Mouse (Mus musculus): ENCODE data around the gene Ivd.

Ivd gene

DNA sequence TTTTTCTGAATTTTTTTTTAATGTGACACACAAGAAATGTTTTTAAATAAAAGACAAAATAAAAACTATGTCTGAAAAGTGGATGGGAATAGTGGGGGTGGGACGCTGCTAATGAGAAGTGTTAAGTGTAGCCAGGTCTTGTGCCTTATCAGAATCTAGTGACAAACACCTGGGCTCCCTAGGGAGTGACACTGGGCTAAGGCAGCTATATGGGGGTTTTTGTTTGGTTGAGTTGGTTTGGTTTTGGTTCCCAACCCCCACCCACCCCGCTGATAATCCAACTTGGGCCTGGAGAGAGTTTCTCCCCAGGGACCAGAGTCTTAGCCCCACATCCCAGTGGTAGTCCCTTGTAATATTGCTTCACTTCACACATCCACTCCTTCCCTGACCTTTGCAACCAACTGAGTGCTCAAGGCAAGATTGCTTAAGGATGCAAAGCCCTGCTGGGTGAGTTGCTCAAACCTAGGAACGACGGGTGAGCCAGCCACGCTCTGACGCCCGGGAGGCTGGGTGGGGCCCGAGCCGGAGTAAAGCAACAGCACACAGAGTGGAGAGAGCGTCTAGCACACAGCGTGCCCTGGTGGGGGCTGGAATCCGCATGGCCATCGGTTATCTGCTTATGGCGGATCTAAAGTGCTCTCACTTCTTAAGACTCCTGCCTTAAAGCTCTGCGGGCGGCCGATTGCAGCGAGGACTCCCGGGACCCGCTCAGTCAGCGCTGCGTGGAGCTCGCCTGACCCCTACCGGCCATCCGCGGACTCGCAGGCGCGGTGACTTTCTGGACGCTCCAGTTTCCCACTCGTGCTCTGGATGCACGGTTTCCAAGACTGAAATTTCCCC is 21.3 kb downstream of the Ivd start:
- DNase-seq, result peak; percentile 88 to 92

DNA sequence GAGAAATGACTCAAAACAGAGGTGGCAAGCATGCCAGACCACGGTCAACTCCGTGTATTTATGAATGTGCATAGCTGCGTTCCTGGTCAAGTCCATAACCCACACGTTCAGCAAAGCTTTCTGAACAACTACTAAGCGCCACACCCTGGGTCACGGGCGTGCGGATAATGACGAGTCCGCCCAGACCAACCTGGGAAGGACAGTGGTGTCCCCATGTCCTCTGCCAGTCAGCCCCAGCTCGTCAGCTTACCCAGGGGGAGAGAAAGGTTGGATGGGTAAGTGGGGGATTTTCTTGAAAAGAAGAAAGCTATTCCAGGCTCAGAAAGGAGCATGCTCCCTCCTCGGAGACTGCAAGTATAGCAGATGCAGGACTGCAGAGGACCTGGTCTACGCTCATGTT is 25.7 kb downstream of the Ivd start:
- no peak for DNase-seq

DNA sequence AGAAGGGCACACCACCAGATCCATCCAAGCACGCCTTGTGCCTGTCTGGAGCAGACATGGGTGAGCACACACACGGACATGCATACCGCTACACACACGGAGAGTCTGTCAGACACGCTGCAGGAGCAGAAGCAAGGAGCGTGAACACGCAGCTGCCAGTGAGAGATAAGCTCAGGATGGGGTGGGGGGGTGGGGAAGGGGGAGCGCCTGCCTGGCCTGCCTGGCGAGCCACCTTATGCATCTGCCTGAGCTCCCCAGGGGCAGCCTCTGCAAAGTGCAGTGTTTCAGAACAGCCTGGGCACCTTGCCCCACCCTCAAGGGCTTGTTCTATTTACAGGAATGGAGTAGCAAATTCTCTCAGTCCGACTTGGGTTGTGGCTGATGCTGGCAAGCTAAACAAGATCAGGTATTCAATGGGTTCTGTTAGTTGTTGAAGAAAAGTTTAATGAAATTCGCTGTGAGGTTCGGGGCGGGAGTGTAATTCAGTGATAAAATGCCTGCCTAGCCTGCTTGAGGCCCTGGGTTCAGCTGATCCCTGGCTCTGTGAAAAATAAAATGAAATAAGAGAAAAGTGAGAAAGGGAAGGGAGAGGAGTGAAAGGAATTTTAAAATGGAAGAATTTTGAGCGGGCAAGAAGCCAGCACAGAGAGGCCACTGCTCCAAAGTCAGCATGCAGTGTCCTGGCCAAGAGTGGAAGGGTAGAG is 26.2 kb downstream of the Ivd start:
- DNase-seq, result peak in 1 of 2 experiments; percentile 35

GRCm38 (mm10) chr2:118891173-118891572 is 29.4 kb downstream of the Ivd start:
- DNase-seq, result no peak

DNA sequence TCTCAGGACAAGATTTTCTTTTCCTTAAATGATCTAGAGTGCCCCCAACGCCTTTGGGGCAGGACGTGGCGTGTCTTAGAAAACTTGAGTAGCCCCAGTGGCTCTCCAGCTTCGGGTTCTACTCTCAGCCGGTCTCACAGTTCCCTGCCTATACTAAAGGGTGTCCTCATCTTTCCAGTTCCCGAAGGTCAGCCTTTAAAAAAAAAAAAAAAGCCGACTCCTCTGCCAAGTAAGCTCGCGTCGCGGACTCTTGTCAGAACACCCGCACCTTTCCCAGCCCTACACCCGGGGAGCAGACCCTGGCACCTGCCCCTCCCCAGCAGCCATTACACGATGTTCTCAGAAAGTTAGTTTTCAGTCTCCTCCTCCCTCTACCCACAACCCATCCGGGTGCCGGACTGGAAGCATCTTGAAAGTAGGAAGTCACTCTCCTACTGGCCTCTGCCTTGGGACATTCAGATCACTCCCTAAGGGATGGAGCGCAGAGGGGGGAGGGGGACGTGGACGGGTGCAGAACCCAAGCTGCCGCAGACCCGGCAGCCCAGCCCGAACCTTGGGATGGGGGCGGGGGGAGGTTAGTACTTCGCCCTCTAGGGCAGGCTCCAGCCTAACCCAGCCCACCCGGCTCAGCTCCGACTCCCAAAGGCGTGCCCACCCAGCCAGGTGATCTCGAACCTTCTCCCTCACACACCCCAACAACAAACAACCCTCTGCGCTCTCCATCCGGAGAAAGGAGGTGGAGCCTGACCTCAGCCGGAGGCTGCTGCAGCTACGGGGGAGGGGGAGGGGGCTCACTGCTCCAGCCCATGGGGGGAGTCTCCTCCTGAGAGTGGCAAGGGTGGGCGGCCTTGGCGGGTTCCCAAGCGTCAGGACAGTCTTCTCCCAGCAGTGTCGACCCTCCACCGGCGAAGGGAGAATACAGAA is 34.5 kb downstream of the Ivd start:
- peak; percentile 47 to 55 for DNase-seq

GRCm38 (mm10) chr2:118896914-118897291 is 35.1 kb downstream of the Ivd start:
- DNase-seq, result peak in 1 of 2 experiments; percentile 22

GRCm38 (mm10) chr2:118897392-118897791 is 35.6 kb downstream of the Ivd start:
- DNase-seq, result no peak

- DNase-seq, result no peak
These were observed 36.1 kb downstream of the Ivd start for GRCm38 (mm10) chr2:118897808-118898207.

GRCm38 (mm10) chr2:118898771-118899170 is 37.0 kb downstream of the Ivd start:
- no peak for DNase-seq

DNA sequence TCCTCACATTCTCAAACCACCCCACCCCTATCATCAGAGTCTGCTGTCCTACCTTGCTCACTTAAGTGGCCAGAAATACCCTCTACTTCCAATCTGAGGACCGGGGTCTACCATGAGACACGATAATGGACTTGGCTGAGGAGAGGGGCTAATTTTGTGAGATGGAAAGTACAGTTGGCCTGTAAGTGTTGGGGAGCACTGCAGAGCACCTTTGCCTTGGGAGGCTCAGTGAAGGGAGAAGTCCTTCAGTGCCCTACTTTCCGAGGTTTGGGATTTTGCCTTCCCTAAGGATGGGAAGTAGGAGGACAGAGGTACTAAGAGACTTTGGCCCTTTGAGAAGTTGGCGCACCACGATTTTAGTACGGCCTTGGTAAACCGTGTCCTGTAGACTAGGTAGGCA is 37.6 kb downstream of the Ivd start:
- no peak for DNase-seq

DNA sequence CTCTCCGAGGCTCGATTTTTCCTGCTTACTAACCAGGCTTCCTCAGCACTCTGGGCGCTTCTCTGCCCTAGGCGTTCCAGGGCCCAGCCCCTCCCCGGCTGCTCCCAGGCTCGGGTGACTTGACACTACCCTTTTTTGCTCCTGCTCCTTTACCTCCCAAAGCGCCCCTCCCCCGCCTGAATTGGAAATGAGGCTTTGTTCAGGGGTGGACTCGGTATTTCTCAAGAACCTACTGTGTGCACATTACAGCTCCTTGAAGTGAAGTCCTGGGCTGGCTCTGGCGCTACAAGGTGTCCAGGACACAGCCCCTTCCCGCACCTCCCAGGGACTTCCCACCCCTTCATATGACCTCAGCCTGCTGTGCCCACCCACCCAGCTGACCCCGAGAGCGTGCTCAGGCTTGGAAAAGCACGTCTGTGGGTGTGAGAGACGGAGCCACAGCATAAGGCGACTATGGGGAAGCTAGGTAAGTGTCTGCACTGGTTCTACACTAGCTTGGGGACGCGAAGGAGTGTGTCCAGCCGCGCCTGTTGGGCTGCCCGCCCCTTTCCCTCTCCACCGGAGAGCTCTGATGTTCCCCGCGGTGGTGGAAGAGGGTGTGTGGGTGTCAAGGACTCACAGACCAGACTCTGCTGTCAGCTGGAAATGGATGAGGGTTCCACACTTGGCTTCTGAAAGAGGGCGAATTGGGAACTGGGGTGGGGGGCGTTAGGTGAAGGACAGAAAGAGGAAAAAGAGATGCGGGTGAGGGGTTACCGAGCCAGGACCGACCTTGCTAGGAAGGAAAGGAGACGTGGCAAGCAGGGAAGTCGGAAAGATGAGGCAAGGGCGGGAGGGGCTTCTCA is 38.4 kb downstream of the Ivd start, which contains the start of gene Bahd1:
Bahd1 (plus strand) TSS at position 397 of the 845 bp plus-strand sequence.
- peak; percentile 54 to 60 for DNase-seq

- DNase-seq, result no peak
These were observed 39.0 kb downstream of the Ivd start for GRCm38 (mm10) chr2:118900826-118901140.

GRCm38 (mm10) chr2:118901175-118902031 is 39.6 kb downstream of the Ivd start:
- DNase-seq, result peak; percentile 98 to 99

DNA sequence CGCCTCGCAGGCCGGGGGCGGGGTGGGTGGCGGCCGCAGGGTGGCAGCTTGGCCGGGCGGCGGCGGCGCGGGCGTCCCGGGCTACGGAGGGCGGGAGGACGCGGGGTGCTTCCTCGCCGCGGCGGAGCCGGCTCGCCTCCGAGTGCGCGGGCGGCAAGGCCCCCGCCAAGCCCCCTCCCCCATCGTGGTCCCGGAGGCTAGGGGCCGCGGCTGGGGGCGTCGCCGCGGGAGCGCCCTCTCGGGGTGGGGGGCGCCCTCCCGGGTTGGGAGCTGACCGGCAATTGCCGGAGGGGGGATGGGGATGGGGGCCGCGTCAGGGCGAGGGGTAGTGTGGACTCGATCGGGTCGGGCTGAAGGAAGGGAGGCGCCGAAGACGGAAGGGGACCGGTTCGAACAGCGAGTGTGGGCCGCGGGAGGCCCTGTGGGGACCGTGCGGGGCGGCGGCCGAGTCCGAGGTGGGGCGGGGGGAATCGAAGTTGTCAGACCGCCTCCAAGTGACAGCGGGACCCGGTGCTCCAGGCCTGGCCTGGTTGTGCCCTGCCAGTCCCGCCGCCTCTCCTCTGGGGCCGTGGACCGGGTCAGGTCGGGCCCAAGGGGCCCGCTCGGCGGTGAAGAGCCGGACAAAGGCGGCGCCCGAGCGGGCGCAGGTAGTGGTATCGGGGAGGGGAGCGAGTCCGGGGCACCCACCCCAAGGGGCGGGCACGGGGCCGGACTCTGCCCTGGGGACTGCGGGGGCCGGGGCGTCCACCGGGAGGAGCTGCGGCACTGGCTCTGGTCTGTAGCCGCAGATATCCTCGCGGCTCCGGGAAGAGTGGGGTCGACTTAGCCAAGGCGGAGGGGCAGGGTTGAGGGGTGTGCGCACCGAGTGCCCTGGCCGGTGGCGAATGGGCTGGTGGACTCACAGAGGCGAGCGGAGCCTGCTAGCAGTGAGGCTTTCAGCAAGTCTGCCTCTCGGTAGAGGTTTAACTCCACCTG is 40.6 kb downstream of the Ivd start:
- DNase-seq, result peak; percentile 77 to 84

DNA sequence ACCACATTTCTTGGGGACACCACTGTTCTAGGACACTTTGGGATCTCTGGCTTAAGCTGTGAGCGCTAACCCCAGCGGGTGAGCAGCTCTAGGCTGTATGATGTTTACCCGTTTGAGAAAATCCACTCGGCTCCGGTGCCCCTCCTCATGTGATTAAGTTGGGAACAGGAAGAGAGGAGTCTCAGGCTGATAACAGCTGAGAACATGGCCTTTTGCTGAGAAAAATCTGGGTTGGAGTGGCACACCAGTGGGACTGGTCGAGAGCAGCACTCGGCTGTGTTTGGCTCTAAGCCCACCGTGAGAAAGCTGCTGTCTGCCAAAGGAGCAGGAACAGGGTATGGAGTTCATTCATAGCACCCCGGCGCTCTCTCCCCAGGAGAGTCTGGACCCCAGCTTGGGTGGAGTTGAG is 41.6 kb downstream of the Ivd start:
- DNase-seq, result peak; percentile 38 to 54

DNA sequence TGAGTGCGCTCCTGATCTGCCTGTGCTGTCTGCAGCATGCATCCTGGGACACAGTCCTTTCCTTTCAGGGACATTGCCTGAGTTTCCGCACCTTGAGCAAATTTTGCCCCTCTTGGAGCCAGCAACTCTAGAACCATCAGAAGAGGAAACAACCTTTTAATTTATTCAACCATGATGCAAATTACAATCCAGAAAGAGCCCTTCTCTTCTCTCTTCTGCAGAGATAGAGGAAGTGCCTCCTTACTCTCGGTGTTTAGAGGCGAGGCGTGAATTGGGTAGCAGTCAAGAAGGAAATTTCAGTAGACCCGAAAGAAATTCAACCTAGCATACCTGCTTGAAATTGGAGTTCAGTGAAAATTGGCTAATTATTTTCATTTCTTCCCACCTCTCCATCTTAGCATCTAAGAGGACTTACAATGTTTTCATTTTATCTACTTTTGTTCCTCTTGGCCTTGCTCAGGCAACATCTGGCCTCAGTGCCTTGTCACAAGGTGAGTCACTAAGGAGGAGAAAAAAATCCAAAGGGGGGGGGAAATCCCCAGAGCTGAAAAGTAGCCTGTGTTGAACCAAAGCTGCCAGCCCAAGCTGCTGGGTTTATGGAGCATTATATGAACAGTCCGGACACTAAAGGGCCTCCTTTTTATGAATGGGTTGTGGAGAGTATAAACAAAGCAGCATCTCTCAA is 43.8 kb downstream of the Ivd start:
- no peak for DNase-seq

DNA sequence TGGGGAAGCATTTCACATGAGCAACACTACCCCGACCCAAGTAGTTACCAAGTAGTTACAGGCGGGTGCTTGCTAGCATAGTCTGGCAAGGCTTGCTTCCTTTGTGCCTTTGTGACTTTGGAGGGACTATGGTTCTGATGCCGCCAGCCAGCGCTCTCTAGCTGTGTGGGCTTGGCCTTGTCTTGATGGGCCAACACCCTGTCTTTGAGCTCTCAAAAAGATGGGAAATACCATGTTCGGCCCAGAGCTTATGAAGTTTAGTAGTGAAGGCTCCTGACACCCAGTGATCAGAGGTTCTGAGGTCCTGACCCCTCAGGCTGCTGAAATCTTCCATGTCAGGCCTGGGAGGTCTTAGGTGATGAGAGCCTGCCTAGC is 44.4 kb downstream of the Ivd start:
- no peak for DNase-seq

GRCm38 (mm10) chr2:118907781-118908180 is 46.0 kb downstream of the Ivd start:
- DNase-seq, result no peak

GRCm38 (mm10) chr2:118909151-118909550 is 47.4 kb downstream of the Ivd start:
- no peak for DNase-seq

Measured in lung, postnatal 4 days (tissue).